Mouse (Mus musculus) lung, postnatal 36 days (tissue): ENCODE data around the gene Ap1s3.
"Not testable (repeated sequence)": the region's sequence is repeated elsewhere in the genome, so short reads cannot be mapped to it uniquely, and the experiment has no call there.

Experiments
- DNase-seq: peaks from one replicate; pipeline ENCODE4 v3.0.0; 2022; ENCODE audit warnings: mixed read lengths

Ap1s3 gene

DNA sequence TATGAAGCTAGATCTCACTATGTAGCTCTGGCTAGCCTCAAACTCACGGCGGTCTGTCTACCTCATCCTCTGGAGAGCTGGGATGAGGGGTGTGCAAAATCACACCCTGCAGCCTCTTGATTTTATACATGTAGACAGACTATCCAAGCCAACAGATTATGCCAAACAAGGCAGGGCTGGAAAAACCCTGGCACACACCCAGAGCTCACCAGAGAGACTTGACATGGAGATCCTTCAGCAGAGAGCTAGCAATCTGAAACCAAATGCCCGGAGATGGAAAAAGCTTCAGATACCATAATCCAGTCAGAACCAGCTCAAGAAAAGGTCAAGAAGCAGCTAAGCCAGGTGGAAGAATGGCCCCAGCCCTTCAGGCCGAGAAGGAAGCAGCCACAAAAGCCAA, 6.9 kb downstream of the Ap1s3 start:
- DNase-seq: peak; percentile 21

- DNase-seq: no peak
Measured at GRCm38 (mm10) chr1:79659598-79659997, 12.2 kb downstream of the Ap1s3 start.

GRCm38 (mm10) chr1:79657411-79657810, 14.4 kb downstream of the Ap1s3 start:
- DNase-seq: no peak

- no peak for DNase-seq
Measured at GRCm38 (mm10) chr1:79655819-79656555, 15.8 kb downstream of the Ap1s3 start.

DNA sequence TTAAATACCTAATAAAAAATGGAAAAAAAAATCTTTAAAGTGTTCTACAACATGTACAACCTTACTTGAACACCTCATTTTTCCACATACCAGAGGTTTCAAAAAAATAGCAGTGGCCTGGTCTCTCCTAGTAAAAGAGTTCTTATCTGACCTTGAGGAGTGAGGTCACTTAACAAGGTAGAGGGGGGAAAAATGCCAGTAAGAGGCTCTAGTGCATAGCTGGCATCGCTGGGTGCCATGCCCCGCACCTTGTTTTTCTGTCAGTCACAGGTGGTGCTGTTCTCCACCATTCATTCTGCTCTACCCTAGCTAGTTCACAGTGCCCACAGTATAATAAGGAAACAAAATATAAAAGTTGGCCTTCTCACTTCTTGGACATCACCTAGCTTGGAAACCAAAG, 16.8 kb downstream of the Ap1s3 start:
- DNase-seq: peak; percentile 39

- DNase-seq: no peak
Measured at GRCm38 (mm10) chr1:79643411-79644110, 28.2 kb downstream of the Ap1s3 start.

DNA sequence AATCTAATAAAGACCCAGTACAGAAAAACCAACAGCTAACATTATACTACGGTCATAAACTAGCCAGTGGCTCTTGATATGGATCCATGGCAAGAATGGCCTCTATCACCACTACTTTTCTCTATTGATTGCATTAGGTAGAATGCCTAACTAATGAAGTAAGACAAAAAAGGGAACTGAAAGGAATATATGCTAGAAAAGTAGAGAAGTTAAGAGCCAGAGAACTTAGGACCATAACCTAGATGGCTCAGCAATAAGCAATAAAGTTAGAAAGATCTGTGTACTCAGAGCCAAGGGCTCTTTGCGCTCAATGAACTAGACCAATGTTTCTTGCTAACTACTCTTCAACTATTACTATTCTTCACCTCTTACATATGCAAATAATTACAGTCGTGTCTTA, 29.1 kb downstream of the Ap1s3 start:
- DNase-seq: no peak

DNA sequence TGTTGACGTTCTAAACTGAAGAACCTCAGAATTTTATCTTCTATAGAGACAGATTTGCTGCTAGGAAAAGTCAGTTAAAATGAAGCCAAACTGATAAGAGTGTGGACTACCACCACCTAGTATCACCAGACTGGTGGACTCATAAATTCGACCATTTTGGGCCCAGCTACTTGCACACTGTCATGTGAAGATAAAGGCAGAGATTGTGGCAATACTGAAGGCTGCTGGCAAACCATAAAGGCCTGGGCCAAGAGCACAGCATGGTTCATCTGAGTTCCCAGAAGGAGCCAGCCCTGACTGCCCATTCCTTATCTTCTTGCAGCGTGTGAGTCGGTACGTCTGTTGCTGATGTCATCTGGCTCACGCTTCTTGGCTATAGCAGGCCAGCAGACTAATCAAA, 30.4 kb downstream of the Ap1s3 start:
- no peak for DNase-seq

DNA sequence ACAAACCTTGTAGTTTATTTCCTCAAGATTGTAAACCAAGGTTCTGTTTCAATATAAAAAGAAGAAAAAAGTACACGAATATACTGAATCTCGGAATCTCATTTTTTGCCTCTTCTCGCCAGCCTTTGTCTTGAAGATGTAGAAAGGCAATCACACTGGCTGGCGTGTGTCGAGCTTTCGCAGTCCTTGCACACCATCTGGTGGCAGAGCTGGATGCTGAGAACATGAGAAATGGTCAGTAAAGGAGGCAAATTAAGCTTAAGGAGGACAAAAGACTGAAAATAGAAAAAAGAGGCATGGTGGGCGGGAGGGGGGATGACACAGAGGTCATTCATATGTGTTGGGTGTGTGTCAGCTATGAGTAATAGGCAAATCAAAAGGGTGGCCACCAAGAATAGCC, 31.6 kb downstream of the Ap1s3 start:
- peak; percentile 45 for DNase-seq

DNA sequence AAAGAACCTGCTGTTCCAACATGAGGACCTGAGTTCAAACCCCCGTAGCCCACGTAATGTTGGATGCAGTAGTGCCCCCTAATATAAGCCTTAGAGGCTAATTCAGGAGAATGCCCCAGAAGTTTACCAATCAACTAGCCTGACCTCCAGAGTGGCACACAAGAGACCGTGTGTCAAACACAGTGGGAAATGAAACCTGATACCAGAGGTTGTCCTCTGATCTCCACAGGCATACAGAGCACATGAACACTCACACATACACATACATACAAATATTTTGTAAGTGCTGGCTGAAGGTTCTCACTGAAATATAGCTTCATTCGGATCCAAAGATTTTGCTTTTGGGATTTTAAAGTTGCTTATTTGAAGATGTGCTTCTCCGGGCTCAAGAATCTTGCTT, 32.1 kb downstream of the Ap1s3 start:
- no peak for DNase-seq

DNA sequence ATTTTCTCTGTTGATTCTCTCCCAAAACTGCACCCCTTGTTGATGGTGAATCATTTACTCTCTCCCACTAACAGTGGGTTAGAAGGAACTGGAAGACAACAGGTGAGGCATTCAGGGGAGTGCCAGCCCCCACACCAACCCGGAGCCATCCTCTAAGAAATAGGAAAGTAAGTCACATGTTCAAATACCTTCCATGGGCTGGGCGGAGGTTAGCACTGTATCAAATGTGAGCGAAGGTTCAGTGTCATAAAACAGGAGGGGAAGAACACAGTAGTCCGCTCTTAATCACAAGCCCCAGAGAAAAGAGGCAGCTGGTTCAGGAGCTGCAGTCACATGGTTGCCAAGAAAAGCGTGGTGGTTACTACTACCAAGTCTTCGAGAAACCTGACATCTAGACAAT, 32.7 kb downstream of the Ap1s3 start:
- DNase-seq: no peak

DNA sequence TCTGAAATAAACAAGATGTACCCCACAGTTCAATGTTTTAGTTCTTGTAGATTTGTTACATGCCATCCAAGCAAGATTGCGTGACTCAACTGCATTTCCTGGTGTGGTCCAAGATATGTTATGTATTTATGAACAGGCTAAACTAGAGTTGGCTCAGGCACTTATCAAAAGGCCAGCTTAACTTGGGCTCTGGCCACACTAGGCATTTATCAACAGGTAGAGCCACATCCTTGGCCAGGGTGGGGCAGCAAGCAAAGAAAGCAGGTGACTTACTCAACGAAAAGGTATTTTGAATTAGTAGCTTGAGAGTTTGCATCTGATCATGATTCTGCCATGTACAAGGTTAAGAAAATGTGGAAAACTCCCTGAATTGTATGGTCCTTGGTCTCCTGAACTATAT, 34.0 kb downstream of the Ap1s3 start:
- DNase-seq: peak; percentile 61

DNA sequence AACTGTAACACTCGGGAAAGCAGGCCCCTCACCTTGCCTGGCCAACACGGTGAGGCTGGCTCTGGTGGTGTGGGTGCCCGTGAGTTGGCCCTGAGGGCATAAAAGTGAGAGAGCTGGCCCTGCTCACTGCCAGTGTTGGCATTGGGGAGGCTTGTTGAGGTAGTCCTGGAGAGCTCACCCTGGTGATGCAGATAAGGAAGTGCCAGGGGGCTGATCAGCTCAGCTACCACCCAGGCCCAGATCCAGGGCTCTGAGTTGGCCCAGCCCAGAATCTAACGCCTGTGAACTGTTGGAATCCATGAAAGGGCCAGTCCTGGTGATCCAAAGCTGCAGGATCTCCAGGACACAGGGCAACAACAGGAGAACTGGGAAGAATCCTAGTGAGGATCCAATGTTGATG, 40.3 kb downstream of the Ap1s3 start:
- DNase-seq: no peak

DNA sequence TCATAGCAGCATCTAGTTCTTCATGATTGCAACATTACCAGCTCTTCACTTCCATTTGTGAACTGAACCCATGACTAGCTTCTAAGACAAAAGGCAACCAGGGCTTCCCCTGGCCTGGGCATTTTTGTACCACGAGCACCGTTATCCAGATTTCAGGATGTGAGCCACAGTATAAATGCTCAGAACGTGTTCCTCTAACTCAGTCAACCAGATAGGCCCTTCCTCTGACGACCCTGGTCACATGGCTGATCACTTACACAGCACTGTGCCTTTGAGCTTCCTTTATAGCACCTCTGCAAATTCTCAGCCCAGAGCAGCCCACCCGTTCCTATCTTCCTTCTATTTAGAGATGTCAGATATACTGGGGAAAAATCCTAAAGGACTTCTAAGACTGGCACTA, 42.0 kb downstream of the Ap1s3 start:
- DNase-seq: no peak

DNA sequence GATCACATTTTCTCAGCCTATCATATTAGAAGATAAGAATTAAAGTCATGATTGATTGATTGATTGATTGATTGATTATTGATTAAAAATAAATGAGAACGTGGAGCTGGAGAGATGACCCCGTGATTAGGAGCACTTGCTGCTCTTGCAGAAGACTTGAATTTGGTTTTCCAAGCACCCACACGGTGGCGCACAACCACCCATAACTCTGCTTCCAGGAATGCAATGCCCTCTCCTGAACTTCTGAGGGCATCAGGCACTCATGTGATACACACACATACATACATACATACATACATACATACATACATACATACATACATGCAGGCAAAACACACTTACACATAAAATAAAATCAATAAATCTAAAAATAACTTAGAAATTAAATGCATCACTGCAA, 45.6 kb downstream of the Ap1s3 start:
- DNase-seq: peak; percentile 66

GRCm38 (mm10) chr1:79619434-79619833, 52.3 kb downstream of the Ap1s3 start:
- no peak for DNase-seq

- no peak for DNase-seq
Measured at GRCm38 (mm10) chr1:79616492-79616891, 55.3 kb downstream of the Ap1s3 start.

DNA sequence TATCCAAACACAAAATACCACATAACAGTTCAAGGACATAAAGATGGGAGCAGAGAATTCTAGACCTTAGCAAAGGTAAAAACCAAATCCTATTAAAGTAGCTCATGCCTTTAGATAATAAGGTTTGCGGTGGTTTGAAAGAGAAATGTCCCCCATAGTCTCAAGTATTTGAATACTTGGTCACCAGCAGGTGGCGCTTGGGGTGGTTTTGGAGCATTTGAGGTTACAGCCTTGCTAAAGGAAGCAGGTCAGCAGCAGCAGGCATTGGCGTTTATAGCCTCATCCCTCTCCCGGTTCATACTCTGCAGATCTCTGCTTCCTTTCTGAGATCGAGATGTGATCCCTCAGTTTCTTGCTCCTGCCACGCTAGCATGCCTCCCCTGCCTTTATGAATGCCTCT, 57.3 kb downstream of the Ap1s3 start:
- no peak for DNase-seq

GRCm38 (mm10) chr1:79611271-79611670, 60.5 kb downstream of the Ap1s3 start:
- DNase-seq: peak; percentile 12

GRCm38 (mm10) chr1:79608856-79609255, 62.9 kb downstream of the Ap1s3 start:
- not testable (repeated sequence) for DNase-seq

- DNase-seq: no peak
Measured at GRCm38 (mm10) chr1:79602500-79602899, 69.3 kb downstream of the Ap1s3 start.

DNA sequence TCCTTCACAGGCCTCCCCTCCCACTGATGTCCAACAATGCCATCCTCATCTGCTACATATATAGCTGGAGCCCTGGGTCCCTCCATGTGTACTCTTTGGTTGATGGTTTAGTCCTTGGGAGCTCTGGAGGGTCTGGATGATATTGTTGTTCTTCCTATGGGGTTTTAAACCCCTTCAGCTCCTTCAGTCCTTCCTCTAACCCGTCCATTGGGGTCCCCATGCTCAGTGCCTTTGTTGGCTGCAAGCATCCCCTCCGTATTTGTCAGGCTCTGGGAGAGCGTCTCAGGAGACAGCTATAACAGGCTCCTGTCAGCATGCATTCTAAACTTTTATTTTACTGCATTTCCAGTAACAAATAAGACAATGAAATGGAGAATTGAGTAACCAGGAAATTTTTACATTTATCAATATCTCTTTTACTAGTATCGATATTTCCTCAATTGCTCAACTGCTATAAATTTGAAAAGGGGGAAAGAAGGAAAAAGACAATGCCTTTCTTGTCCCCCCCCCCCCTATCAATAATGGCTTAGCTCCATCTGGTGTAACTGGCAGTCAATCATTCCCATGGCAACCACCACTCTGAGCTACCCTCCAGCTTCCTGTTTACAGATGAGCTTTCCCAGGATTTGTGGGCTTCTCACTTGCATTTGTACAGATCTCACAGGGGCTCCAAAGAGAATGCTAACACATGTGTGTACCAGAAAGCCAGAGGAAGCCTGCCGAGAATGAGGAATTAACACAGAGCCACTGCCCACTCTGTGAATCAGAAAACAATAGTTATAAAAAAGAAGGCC, 73.2 kb downstream of the Ap1s3 start:
- no peak for DNase-seq

DNA sequence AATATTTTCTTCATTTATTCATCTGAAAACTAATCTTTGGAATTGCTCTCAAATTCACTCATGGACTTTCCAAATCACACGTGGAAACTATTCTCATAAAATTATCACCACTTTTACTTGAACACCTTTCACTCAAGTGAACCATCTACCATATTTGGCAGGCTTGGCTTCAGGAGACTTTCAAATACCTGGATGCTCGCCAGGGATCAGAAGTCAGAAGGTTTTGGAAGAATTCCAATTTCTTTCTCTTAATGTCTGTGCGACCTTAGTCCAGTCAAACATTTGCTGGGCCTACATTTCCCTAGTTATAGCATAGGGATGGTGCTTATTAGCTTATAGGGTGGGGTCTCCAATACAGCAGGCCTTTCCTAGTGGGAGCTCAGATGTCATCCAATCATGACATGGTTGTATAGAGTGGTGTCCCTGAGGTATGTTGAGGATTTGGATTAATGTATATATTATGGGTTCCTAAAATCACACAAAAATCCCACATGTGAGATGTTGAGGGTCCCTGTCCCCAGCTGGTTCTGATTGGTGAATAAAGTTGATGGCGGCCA, 79.0 kb downstream of the Ap1s3 start:
- no peak for DNase-seq

DNA sequence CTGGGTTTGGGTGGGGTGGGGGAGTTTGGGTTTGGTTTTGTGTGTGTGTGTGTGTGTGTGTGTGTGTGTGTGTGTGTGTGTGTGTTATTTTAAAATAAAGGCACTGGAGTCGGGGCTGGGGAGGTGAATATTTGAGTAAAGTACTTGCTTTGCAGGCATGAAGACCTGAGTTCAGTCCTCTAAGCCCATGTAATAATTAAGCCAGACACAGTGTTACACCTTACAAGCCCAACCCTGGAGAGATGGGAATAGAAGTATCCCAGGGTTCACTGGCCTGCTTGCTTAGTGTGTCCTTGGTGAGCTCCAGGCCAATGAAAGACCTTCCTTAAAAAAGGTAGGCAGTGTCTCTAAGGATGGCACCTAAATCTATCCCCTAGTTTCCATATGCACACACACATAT, 80.7 kb downstream of the Ap1s3 start:
- no peak for DNase-seq
